In the genomic region with DNA sequence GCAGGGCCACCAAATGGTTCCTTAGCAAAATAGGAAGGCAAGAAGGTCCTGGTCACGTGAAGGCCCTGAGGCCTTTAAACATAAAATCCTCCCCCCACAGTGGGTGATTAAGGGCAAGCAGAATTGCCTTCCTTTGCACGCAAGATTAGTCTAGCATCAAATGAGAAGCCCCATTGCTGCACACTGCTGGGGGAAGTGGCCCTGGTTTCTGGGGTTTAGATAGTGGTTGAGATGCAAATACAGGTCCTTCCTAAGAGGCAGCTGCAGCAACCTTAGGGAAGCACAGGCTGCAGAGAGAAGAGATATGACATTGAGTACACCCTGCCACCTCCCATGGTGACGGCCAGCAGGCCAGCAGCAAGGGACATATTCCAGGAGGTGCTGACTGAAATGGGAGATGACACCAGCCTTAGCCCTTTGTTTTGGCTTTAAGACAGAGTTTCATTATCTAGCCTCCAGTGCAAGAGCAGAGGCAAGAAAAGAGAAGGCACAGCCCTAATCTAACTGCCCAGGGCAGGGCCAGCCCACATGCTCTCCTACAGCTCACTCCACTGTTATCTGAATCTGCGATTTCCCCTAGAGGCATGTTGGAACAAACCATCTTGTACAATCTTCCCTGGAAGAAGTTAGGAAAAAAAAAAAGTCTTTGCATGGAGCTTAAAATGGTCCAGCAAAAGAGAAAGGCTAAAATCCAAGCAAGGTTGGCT, we compare ENCODE assay signal across 13 mouse cellular contexts. TPM values are rescaled to one million over a fixed set of nuclear protein-coding genes. Genes with fewer than 3 reads are reported as not detected.
DNase-seq lines count a peak whose midpoint lies in the region; ATAC-seq and TF ChIP-seq lines count a peak whose summit lies in the region.
"Had no signal": no experiment of that assay in that cellular context is flagged by ENCODE, and none has a peak within 500 bp of the region (broad histone marks: within the 10 kb centered on the region; RNA-seq: fewer than 3 reads in every experiment).

No protein-coding gene starts in this region.

- no peak for TF ChIP-seq CTCF in kidney, adult 2 months (conservative IDR thresholded peaks at IDR 0.05; ENCODE audit: insufficient read depth, insufficient read length, low read depth, low read length)
- no peak; a peak in 1 of 6 replicates for TF ChIP-seq CTCF in MEL (IDR thresholded peaks at IDR 0.05 in 2 of 3, conservative IDR thresholded peaks at IDR 0.05 in 1 of 3; ENCODE audit: control insufficient read depth in 1 of 3, insufficient read depth in 1 of 3, low read depth in 2 of 3, low read length in 3 of 3, poor library complexity in 1 of 3, severe bottlenecking in 1 of 3)

- H3K27me3 ChIP-seq in kidney, adult 2 months (replicated peaks; ENCODE audit: control insufficient read depth, insufficient read depth, low read length): no peaks in the 10 kb centered on the region
- 0 out of 4 replicates have a peak, but pooled peaks cover 0 to under 1% of the 10 kb centered on the region in 2 experiments for H3K27me3 ChIP-seq in MEL (ENCODE audit: control insufficient read depth in 1 of 2, insufficient read depth in 2 of 2, low read length in 2 of 2)
- no peaks in the 10 kb centered on the region for H3K27me3 ChIP-seq in midbrain, embryonic 13.5 days
- H3K27me3 ChIP-seq: forebrain, embryonic 13.5 days; hindbrain, embryonic 15.5 days had no signal

- DNase-seq in kidney, adult 2 months: peak; percentile 17
- DNase-seq in kidney, postnatal 14 days: no peak
- peak; percentile 79 for DNase-seq in MEL (ENCODE audit: low read depth, low spot score)
- peak; percentile 25 to 43 for DNase-seq in kidney, postnatal 4 days
- no peak for DNase-seq in thymus, postnatal 14 days
- DNase-seq in cerebellum, postnatal 10 days: no peak
- DNase-seq: left cerebral cortex, postnatal 4 days; lung, postnatal 10 days had no signal

- peak; percentile 95 for ATAC-seq in megakaryocyte-erythroid progenitor cell, adult 5-6 weeks (replicated peaks; ENCODE audit: low FRiP score, low TSS enrichment, poor library complexity, severe bottlenecking)
- no peak for ATAC-seq in midbrain, embryonic 13.5 days
- ATAC-seq: activated CD4-positive, CD25-positive, alpha-beta regulatory T cell, adult 4 months; forebrain, embryonic 13.5 days had no signal

- TF ChIP-seq RAD21 in MEL (IDR thresholded peaks at IDR 0.05; ENCODE audit: low read depth, low read length): no peak

- H3K4me2 ChIP-seq in midbrain, embryonic 13.5 days (replicated peaks): no peak overlapping the region
- H3K4me2 ChIP-seq: forebrain, embryonic 13.5 days; hindbrain, embryonic 15.5 days had no signal

- no peaks in the 10 kb centered on the region for H3K4me1 ChIP-seq in kidney, adult 2 months (ENCODE audit: control insufficient read depth, insufficient read depth, low read length)
- H3K4me1 ChIP-seq in MEL (ENCODE audit: control insufficient read depth in 1 of 2, insufficient read depth in 2 of 2, low read length in 2 of 2): peaks cover 0 to 18% of the 10 kb centered on the region in 2 experiments; a peak in 3 of 4 replicates
- peaks cover 8% of the 10 kb centered on the region for H3K4me1 ChIP-seq in midbrain, embryonic 13.5 days (replicated peaks)
- H3K4me1 ChIP-seq: forebrain, embryonic 13.5 days had no signal

- no peak for TF ChIP-seq POLR2A in kidney, adult 2 months (IDR thresholded peaks at IDR 0.05; ENCODE audit: low read depth, low read length)
- no peak for TF ChIP-seq POLR2A in MEL (IDR thresholded peaks at IDR 0.05; ENCODE audit: control insufficient read depth in 1 of 2, insufficient read depth in 1 of 2, low read depth in 1 of 2, low read length in 2 of 2, poor library complexity in 1 of 2)

- no peak overlapping the region for H3K9ac ChIP-seq in MEL (ENCODE audit: control insufficient read depth, low read depth, low read length, poor library complexity, severe bottlenecking)
- no peak overlapping the region for H3K9ac ChIP-seq in midbrain, embryonic 13.5 days (replicated peaks)
- H3K9ac ChIP-seq: forebrain, embryonic 13.5 days; hindbrain, embryonic 15.5 days had no signal

- no peaks in the 10 kb centered on the region for H3K9me3 ChIP-seq in MEL (replicated peaks; ENCODE audit: insufficient read depth, low read length)
- H3K9me3 ChIP-seq in midbrain, embryonic 13.5 days: no peaks in the 10 kb centered on the region
- H3K9me3 ChIP-seq: forebrain, embryonic 13.5 days; hindbrain, embryonic 15.5 days had no signal

- TF ChIP-seq EP300 in MEL (IDR thresholded peaks at IDR 0.05; ENCODE audit: low read depth in 1 of 2, low read length in 2 of 2): peak; percentile 79 to 84

- no peaks in the 10 kb centered on the region for H3K36me3 ChIP-seq in kidney, adult 2 months (ENCODE audit: control insufficient read depth, insufficient read depth, low read length)
- H3K36me3 ChIP-seq in MEL (ENCODE audit: control insufficient read depth in 1 of 2, insufficient read depth in 2 of 2, low read length in 2 of 2): peaks cover 0 to 14% of the 10 kb centered on the region in 2 experiments; a peak in 2 of 4 replicates
- no peaks in the 10 kb centered on the region for H3K36me3 ChIP-seq in midbrain, embryonic 13.5 days
- H3K36me3 ChIP-seq: hindbrain, embryonic 15.5 days had no signal

- no peak overlapping the region for H3K4me3 ChIP-seq in kidney, adult 2 months (ENCODE audit: insufficient read depth, low read depth, low read length)
- no peak overlapping the region for H3K4me3 ChIP-seq in MEL (ENCODE audit: control insufficient read depth in 1 of 2, insufficient read depth in 1 of 2, low read depth in 2 of 2, low read length in 2 of 2)
- no peak overlapping the region for H3K4me3 ChIP-seq in midbrain, embryonic 13.5 days (replicated peaks)
- H3K4me3 ChIP-seq: forebrain, embryonic 13.5 days; hindbrain, embryonic 15.5 days had no signal

- H3K27ac ChIP-seq in kidney, adult 2 months (ENCODE audit: insufficient read depth, low read depth, low read length): no peak overlapping the region
- peak overlapping the region; percentile 24; the same call in 1 of the 2 replicates for H3K27ac ChIP-seq in MEL (ENCODE audit: control insufficient read depth, low read depth, low read length)
- no peak overlapping the region for H3K27ac ChIP-seq in midbrain, embryonic 13.5 days
- H3K27ac ChIP-seq: forebrain, embryonic 13.5 days; hindbrain, embryonic 15.5 days had no signal

- no peaks in the 10 kb centered on the region for H3K79me2 ChIP-seq in MEL (ENCODE audit: control insufficient read depth, insufficient read depth, low read length, poor library complexity)

- 73% methylated on average over 4 of the region's 4 CpGs for WGBS in kidney, adult 2 months
- WGBS in midbrain, embryonic 13.5 days: 61% methylated on average over 4 of the region's 4 CpGs

TF ChIP-seq in MEL, 35 proteins besides CTCF, POLR2A, EP300 and RAD21:
- TF ChIP-seq ZKSCAN1 (IDR thresholded peaks at IDR 0.05; ENCODE audit: low read depth, low read length) (no peak), JUND (IDR thresholded peaks at IDR 0.05; ENCODE audit: low read depth, low read length) (no peak), SMC3 (IDR thresholded peaks at IDR 0.05; ENCODE audit: low read depth, low read length) (no peak), E2F4 (IDR thresholded peaks at IDR 0.05; ENCODE audit: borderline replicate concordance, low read depth, low read length) (no peak), USF1 (IDR thresholded peaks at IDR 0.05; ENCODE audit: low read depth, low read length) (peak; percentile 88), UBTF (IDR thresholded peaks at IDR 0.05; ENCODE audit: borderline replicate concordance, insufficient read depth, low read depth, low read length) (no peak), ELF1 (IDR thresholded peaks at IDR 0.05; ENCODE audit: low read depth, low read length) (no peak), CHD1 (IDR thresholded peaks at IDR 0.05; ENCODE audit: low read depth, low read length) (no peak), MAX (IDR thresholded peaks at IDR 0.05; ENCODE audit: low read length) (peak; percentile 38), ZMIZ1 (IDR thresholded peaks at IDR 0.05; ENCODE audit: low read depth, low read length) (no peak), GATA1 (IDR thresholded peaks at IDR 0.05; ENCODE audit: low read depth, low read length) (peak; percentile 84), BHLHE40 (IDR thresholded peaks at IDR 0.05; ENCODE audit: borderline replicate concordance, low read depth, low read length) (peak; percentile 77), ZNF384 (IDR thresholded peaks at IDR 0.05; ENCODE audit: low read depth, low read length) (0 out of 2 replicates have a peak, but pooled peaks have one; percentile 18), SIN3A (IDR thresholded peaks at IDR 0.05; ENCODE audit: low read length) (peak; percentile 55), MYC (IDR thresholded peaks at IDR 0.05; ENCODE audit: low read depth, low read length) (peak; percentile 85), ZC3H11A (IDR thresholded peaks at IDR 0.05; ENCODE audit: low read depth, low read length) (no peak), TBP (IDR thresholded peaks at IDR 0.05; ENCODE audit: low read depth, low read length) (0 out of 2 replicates have a peak, but pooled peaks have one; percentile 55), MAZ (IDR thresholded peaks at IDR 0.05; ENCODE audit: low read depth, low read length) (no peak), CHD2 (IDR thresholded peaks at IDR 0.05; ENCODE audit: low read length) (no peak), TCF12 (IDR thresholded peaks at IDR 0.05; ENCODE audit: low read depth, low read length) (peak; percentile 70), TAL1 (IDR thresholded peaks at IDR 0.05; ENCODE audit: low read length) (peak; percentile 62), POLR2AphosphoS2 (IDR thresholded peaks at IDR 0.05; ENCODE audit: low read length) (no peak), USF2 (IDR thresholded peaks at IDR 0.05; ENCODE audit: borderline replicate concordance in 1 of 2, insufficient read depth in 1 of 2, low read depth in 1 of 2, low read length in 2 of 2) (0 out of 4 replicates have a peak, but pooled peaks of 1 of the 2 experiments have one; percentile 15), NRF1 (IDR thresholded peaks at IDR 0.05; ENCODE audit: insufficient read depth, low read depth, low read length, poor library complexity, severe bottlenecking) (no peak)

RNA-seq across cellular contexts. Expression of a gene that starts 28.3 kb away (rescaled TPM):
- polyA plus RNA-seq in kidney, adult 2 months (2012; rRNA removed): 33.2 and 40.8 TPM in 2 replicates
- total RNA-seq in MEL (2012; rRNA removed): 3.3 and 3.8 TPM in 2 replicates
- 1 to 10 TPM in 1 of 2 experiments, not detected in 1; 8.8 TPM for polyA plus RNA-seq in MEL (2012; ENCODE audit: insufficient read depth in 1 of 2, insufficient read length in 2 of 2, low read depth in 1 of 2, low replicate concordance in 2 of 2, missing spikeins in 1 of 2)
- 7.2 TPM in 2 replicates for total RNA-seq in megakaryocyte-erythroid progenitor cell, adult 5-6 weeks (2014; fragmentation: Nextera tagmentation)
- total RNA-seq in megakaryocyte-erythroid progenitor cell, adult 5-6 weeks (2017): 8.0 and 10.9 TPM in 2 replicates
- 88.4 and 93.5 TPM in 2 replicates for polyA plus RNA-seq in midbrain, embryonic 13.5 days (2015; fragmentation: Nextera tagmentation; extraction: Ambion mirVana)

Comparison
In these comparisons a context has a peak if more than half of its experiments do, and no peak if none do; other contexts are left out.
1. DNase-seq: peak in kidney, adult 2 months (single experiment), MEL (single experiment) and kidney, postnatal 4 days (2 of 2); none in kidney, postnatal 14 days (single experiment), thymus, postnatal 14 days (single experiment) and cerebellum, postnatal 10 days (0 of 2).